Mouse (Mus musculus) midbrain, embryonic 11.5 days (tissue): Measurements from ENCODE around the gene Tex44. TPM values are rescaled to one million over a fixed set of nuclear protein-coding genes. Genes with fewer than 3 reads are reported as not detected.

ENCODE experiments used
- ATAC-seq: fragments of 200-750 bp; cut with Nextera tagmentation; 2 replicates; pipeline ENCODE4 v1.8.0; 2017; ENCODE audit warnings: moderate TSS enrichment, moderate library complexity; ENCODE audit not compliant: low FRiP score
- DNase-seq: peaks from one replicate; pipeline ENCODE4 v3.0.0; 2015; ENCODE audit warnings: low spot score; ENCODE audit errors: missing footprints
- H3K27ac ChIP-seq: fragments of 300-500 bp; sonication (generic); 2 replicates; pipeline ENCODE4 v1.5.1; 2014; ENCODE audit warnings: low read depth, low read length
- H3K27me3 ChIP-seq: fragments of 300-500 bp; sonication (generic); 2 replicates; pipeline ENCODE4 v1.6.1; 2014; ENCODE audit warnings: mild to moderate bottlenecking, low read length, moderate library complexity, mixed read lengths; ENCODE audit not compliant: control insufficient read depth, insufficient read depth
- H3K36me3 ChIP-seq: fragments of 300-500 bp; sonication (generic); 2 replicates; pipeline ENCODE4 v1.6.1; 2014; ENCODE audit warnings: mild to moderate bottlenecking, low read length, moderate library complexity, mixed read lengths; ENCODE audit not compliant: control insufficient read depth, insufficient read depth
- H3K4me1 ChIP-seq: fragments of 300-500 bp; sonication (generic); 2 replicates; pipeline ENCODE4 v1.6.1; 2014; ENCODE audit warnings: low read length; ENCODE audit not compliant: control insufficient read depth, insufficient read depth
- H3K4me2 ChIP-seq: fragments of 300-500 bp; sonication (generic); 2 replicates; pipeline ENCODE4 v1.6.1; 2014; ENCODE audit warnings: mild to moderate bottlenecking, moderate library complexity
- H3K4me3 ChIP-seq: fragments of 300-500 bp; sonication (generic); 2 replicates; pipeline ENCODE4 v1.5.1; 2014; ENCODE audit warnings: low read depth, low read length
- H3K9ac ChIP-seq: fragments of 300-500 bp; sonication (generic); 2 replicates; pipeline ENCODE4 v1.6.1; 2014; ENCODE audit warnings: low read length
- H3K9me3 ChIP-seq: fragments of 300-500 bp; sonication (generic); 2 replicates; pipeline ENCODE4 v1.6.1; 2016; ENCODE audit warnings: low read length; ENCODE audit not compliant: control insufficient read depth
- WGBS: fragments of 180-500 bp; shearing (Covaris S2); extraction: QIAGEN DNeasy Blood & Tissue Kit; methylation state at CpG from one replicate; pipeline ENCODE4 v1.1.7; 2014; 5-methylcytosine and 5-hydroxymethylcytosine counted together
- polyA plus RNA-seq: library from polyadenylated mRNA; unstranded; fragments of >200 nt; fragmentation: Nextera tagmentation; extraction: Ambion mirVana; gene quantifications from 2 replicates; pipeline ENCODE4 v1.2.1, GENCODE M21; 2014

The Tex44 gene
- polyA plus RNA-seq, 1 experiment from 2014 or later: not detected

GRCm38 (mm10) chr1:86430056-86430455 is 3.9 kb downstream of the Tex44 start:
- 45% methylated on average over 2 of the region's 2 CpGs for WGBS
- ATAC-seq (no peak), DNase-seq (peak; percentile 97)
- H3K27ac ChIP-seq: no peak overlapping the region
- H3K9ac ChIP-seq: no peak overlapping the region
- no peaks in the 10 kb centered on the region for H3K27me3 ChIP-seq
- H3K4me2 ChIP-seq: no peak overlapping the region
- H3K4me3 ChIP-seq: no peak overlapping the region
- peaks cover 17% of the 10 kb centered on the region for H3K4me1 ChIP-seq
- no peaks in the 10 kb centered on the region for H3K36me3 ChIP-seq
- no peaks in the 10 kb centered on the region for H3K9me3 ChIP-seq

GRCm38 (mm10) chr1:86432778-86433177 is 6.6 kb downstream of the Tex44 start:
- ATAC-seq (no peak), DNase-seq (no peak)
- Histone ChIP-seq H3K4me1 (peaks cover 24% of the 10 kb centered on the region), H3K9me3 (no peaks in the 10 kb centered on the region), H3K4me3 (no peak overlapping the region), H3K4me2 (no peak overlapping the region), H3K27ac (no peak overlapping the region), H3K36me3 (no peaks in the 10 kb centered on the region), H3K9ac (no peak overlapping the region), H3K27me3 (no peaks in the 10 kb centered on the region)
- WGBS: 82% methylated on average over 4 of the region's 4 CpGs

- Histone ChIP-seq H3K27me3 (no peaks in the 10 kb centered on the region), H3K9me3 (no peaks in the 10 kb centered on the region), H3K4me3 (no peak overlapping the region), H3K4me2 (no peak overlapping the region), H3K36me3 (no peaks in the 10 kb centered on the region), H3K4me1 (peaks cover 24% of the 10 kb centered on the region), H3K27ac (peak overlapping the region; percentile 100), H3K9ac (peak overlapping the region; percentile 70; the same call in 1 of the 2 replicates)
- WGBS: 81% methylated on average over 7 of the region's 7 CpGs
- no peak for ATAC-seq
- DNase-seq: no peak
Observed at GRCm38 (mm10) chr1:86433359-86433758, 7.2 kb downstream of the Tex44 start.

- ATAC-seq: peak; percentile 66; the same call in 1 of the 2 replicates
- peak overlapping the region; percentile 100 for H3K27ac ChIP-seq
- no peaks in the 10 kb centered on the region for H3K36me3 ChIP-seq
- no peaks in the 10 kb centered on the region for H3K9me3 ChIP-seq
- H3K9ac ChIP-seq: peak overlapping the region; percentile 70
- no peaks in the 10 kb centered on the region for H3K27me3 ChIP-seq
- peak overlapping the region; percentile 17; the same call in 1 of the 2 replicates for H3K4me3 ChIP-seq
- H3K4me2 ChIP-seq: peak overlapping the region; percentile 60
- 1% methylated on average over 11 of the region's 12 CpGs for WGBS
- H3K4me1 ChIP-seq: peaks cover 24% of the 10 kb centered on the region
- DNase-seq: peak; percentile 96
Observed at GRCm38 (mm10) chr1:86434001-86434400, 7.9 kb downstream of the Tex44 start.

GRCm38 (mm10) chr1:86434439-86435201 is 8.5 kb downstream of the Tex44 start:
- DNase-seq (peak; percentile 100), ATAC-seq (peak; percentile 95)
- 3% methylated on average over 45 of the region's 46 CpGs for WGBS
- Histone ChIP-seq H3K36me3 (no peaks in the 10 kb centered on the region), H3K9ac (peak overlapping the region; percentile 74), H3K4me3 (peak overlapping the region; percentile 17), H3K4me2 (peak overlapping the region; percentile 60), H3K9me3 (no peaks in the 10 kb centered on the region), H3K27me3 (no peaks in the 10 kb centered on the region), H3K4me1 (peaks cover 24% of the 10 kb centered on the region), H3K27ac (peak overlapping the region; percentile 100)

- Histone ChIP-seq H3K27ac (peak overlapping the region; percentile 100), H3K9ac (peak overlapping the region; percentile 74), H3K9me3 (no peaks in the 10 kb centered on the region), H3K4me2 (peak overlapping the region; percentile 60), H3K27me3 (no peaks in the 10 kb centered on the region), H3K4me1 (peaks cover 27% of the 10 kb centered on the region), H3K4me3 (no peak overlapping the region), H3K36me3 (no peaks in the 10 kb centered on the region)
- 25% methylated on average over 13 of the region's 13 CpGs for WGBS
- ATAC-seq (no peak), DNase-seq (peak; percentile 93)
Observed at GRCm38 (mm10) chr1:86435302-86435821, 9.2 kb downstream of the Tex44 start.

- Histone ChIP-seq H3K4me2 (no peak overlapping the region), H3K9ac (no peak overlapping the region), H3K27ac (no peak overlapping the region), H3K27me3 (no peaks in the 10 kb centered on the region), H3K9me3 (no peaks in the 10 kb centered on the region), H3K36me3 (no peaks in the 10 kb centered on the region), H3K4me1 (peaks cover 35% of the 10 kb centered on the region), H3K4me3 (no peak overlapping the region)
- WGBS: 70% methylated on average over 9 of the region's 9 CpGs
- DNase-seq: peak; percentile 66
- no peak for ATAC-seq
Observed at GRCm38 (mm10) chr1:86437219-86438013, 11.3 kb downstream of the Tex44 start.

- Histone ChIP-seq H3K4me2 (no peak overlapping the region), H3K9me3 (no peaks in the 10 kb centered on the region), H3K27me3 (no peaks in the 10 kb centered on the region), H3K36me3 (no peaks in the 10 kb centered on the region), H3K9ac (no peak overlapping the region), H3K27ac (no peak overlapping the region), H3K4me1 (peaks cover 38% of the 10 kb centered on the region), H3K4me3 (no peak overlapping the region)
- ATAC-seq (no peak), DNase-seq (no peak)
- WGBS: 79% methylated on average over 6 of the region's 6 CpGs
Observed at GRCm38 (mm10) chr1:86438014-86438319, 11.8 kb downstream of the Tex44 start.

GRCm38 (mm10) chr1:86438501-86438900 is 12.4 kb downstream of the Tex44 start:
- no peaks in the 10 kb centered on the region for H3K36me3 ChIP-seq
- no peak overlapping the region for H3K4me2 ChIP-seq
- H3K4me1 ChIP-seq: peaks cover 40% of the 10 kb centered on the region
- WGBS: 84% methylated on average over 2 of the region's 2 CpGs
- no peaks in the 10 kb centered on the region for H3K9me3 ChIP-seq
- no peak for DNase-seq
- no peak overlapping the region for H3K27ac ChIP-seq
- ATAC-seq: no peak
- H3K27me3 ChIP-seq: no peaks in the 10 kb centered on the region
- no peak overlapping the region for H3K4me3 ChIP-seq
- H3K9ac ChIP-seq: no peak overlapping the region
